Mouse (Mus musculus) ES-E14 (cell line): ENCODE data around the gene Wee1.

Experiments
- CHD2 ChIP-seq: IDR thresholded peaks from 2 replicates; pipeline ENCODE4 v1.6.1; 2014; ENCODE audit warnings: mild to moderate bottlenecking, low read depth, low read length, inconsistent platforms
- HCFC1 ChIP-seq: IDR thresholded peaks from 2 replicates; pipeline ENCODE4 v1.6.1; 2012; ENCODE audit warnings: low read length, inconsistent platforms, borderline replicate concordance; ENCODE audit not compliant: insufficient read depth
- MAFK ChIP-seq: IDR thresholded peaks from 2 replicates; pipeline ENCODE4 v1.6.1; 2014; ENCODE audit warnings: mild to moderate bottlenecking, low read depth, low read length, inconsistent platforms; ENCODE audit not compliant: insufficient read depth
- ZC3H11A ChIP-seq: IDR thresholded peaks from 2 replicates; pipeline ENCODE4 v1.6.1; 2012; ENCODE audit warnings: low read depth, mild to moderate bottlenecking, inconsistent platforms, low read length, borderline replicate concordance
- ZNF384 ChIP-seq: IDR thresholded peaks from 2 replicates; pipeline ENCODE4 v1.6.1; 2012; ENCODE audit warnings: low read depth, low read length, inconsistent platforms

GRCm38 (mm10) chr7:110105041-110105440, 16.8 kb upstream of the Wee1 start:
- TF ChIP-seq ZNF384 (no peak), MAFK (no peak), CHD2 (no peak), HCFC1 (no peak), ZC3H11A (no peak)
